Mouse (Mus musculus) CD4-positive, CD25-positive, alpha-beta regulatory T cell, adult 4 months (primary cell): ENCODE data around the gene Nrg4. TPM values are rescaled to one million over a fixed set of nuclear protein-coding genes. Genes with fewer than 3 reads are reported as not detected.
A peak's percentile ranks its signal among the peaks of the same experiment; 100 is the strongest.
"Not testable (repeated sequence)": the region's sequence is repeated elsewhere in the genome, so short reads cannot be mapped to it uniquely, and the experiment has no call there.

Experiments
- ATAC-seq: one replicate; pipeline ENCODE4 v1.8.0; 2017
- polyA plus RNA-seq, 2 experiments: library from polyadenylated mRNA; unstranded; fragments of 100-300 nt; shearing (Covaris generic); gene quantifications; one replicate each; pipeline ENCODE4 v1.2.1; 2017

The Nrg4 gene
- polyA plus RNA-seq, 2 experiments from 2014 or later = 4.4 to 5.0 TPM

GRCm38 (mm10) chr9:55248465-55248864 is 78.2 kb downstream of the Nrg4 start:
- ATAC-seq = no peak

GRCm38 (mm10) chr9:55246918-55247317 is 79.7 kb downstream of the Nrg4 start:
- ATAC-seq = no peak

GRCm38 (mm10) chr9:55246440-55246839 is 80.2 kb downstream of the Nrg4 start:
- ATAC-seq = no peak

- ATAC-seq = not testable (repeated sequence)
Observed at GRCm38 (mm10) chr9:55245057-55245750, 81.4 kb downstream of the Nrg4 start.

GRCm38 (mm10) chr9:55244079-55244478 is 82.6 kb downstream of the Nrg4 start:
- no peak for ATAC-seq

GRCm38 (mm10) chr9:55243280-55243679 is 83.4 kb downstream of the Nrg4 start:
- no peak for ATAC-seq

GRCm38 (mm10) chr9:55241863-55242685 is 84.6 kb downstream of the Nrg4 start:
- peak; percentile 63 for ATAC-seq

GRCm38 (mm10) chr9:55240852-55241251 is 85.8 kb downstream of the Nrg4 start:
- no peak for ATAC-seq

GRCm38 (mm10) chr9:55236235-55237165 is 90.1 kb downstream of the Nrg4 start:
- ATAC-seq = no peak

GRCm38 (mm10) chr9:55233076-55233475 is 93.6 kb downstream of the Nrg4 start:
- ATAC-seq = not testable (repeated sequence)

GRCm38 (mm10) chr9:55232586-55232985 is 94.1 kb downstream of the Nrg4 start:
- no peak for ATAC-seq

GRCm38 (mm10) chr9:55232110-55232509 is 94.5 kb downstream of the Nrg4 start:
- ATAC-seq = no peak

- no peak for ATAC-seq
Observed at GRCm38 (mm10) chr9:55231544-55231943, 95.1 kb downstream of the Nrg4 start.

- ATAC-seq = no peak
Observed at GRCm38 (mm10) chr9:55229010-55229409, 97.6 kb downstream of the Nrg4 start.

GRCm38 (mm10) chr9:55228149-55228548 is 98.5 kb downstream of the Nrg4 start:
- no peak for ATAC-seq

- no peak for ATAC-seq
Observed at GRCm38 (mm10) chr9:55226251-55226650, 100.4 kb downstream of the Nrg4 start.

GRCm38 (mm10) chr9:55225165-55225737 is 101.4 kb downstream of the Nrg4 start:
- no peak for ATAC-seq

GRCm38 (mm10) chr9:55217381-55217780 is 109.3 kb downstream of the Nrg4 start:
- no peak for ATAC-seq

GRCm38 (mm10) chr9:55216078-55216477 is 110.6 kb downstream of the Nrg4 start:
- no peak for ATAC-seq

- no peak for ATAC-seq
Observed at GRCm38 (mm10) chr9:55215648-55216047, 111.0 kb downstream of the Nrg4 start.

- no peak for ATAC-seq
Observed at GRCm38 (mm10) chr9:55215056-55215455, 111.6 kb downstream of the Nrg4 start.

- ATAC-seq = no peak
Observed at GRCm38 (mm10) chr9:55213396-55213795, 113.2 kb downstream of the Nrg4 start.
